Mouse (Mus musculus): ENCODE data around the gene Notch2. TPM values are rescaled to one million over a fixed set of nuclear protein-coding genes. Genes with fewer than 3 reads are reported as not detected.
A peak's percentile ranks its signal among the peaks of the same experiment; 100 is the strongest.

The Notch2 gene
- polyA plus RNA-seq, 1 experiment from 2014 or later: 8.2 TPM

DNA sequence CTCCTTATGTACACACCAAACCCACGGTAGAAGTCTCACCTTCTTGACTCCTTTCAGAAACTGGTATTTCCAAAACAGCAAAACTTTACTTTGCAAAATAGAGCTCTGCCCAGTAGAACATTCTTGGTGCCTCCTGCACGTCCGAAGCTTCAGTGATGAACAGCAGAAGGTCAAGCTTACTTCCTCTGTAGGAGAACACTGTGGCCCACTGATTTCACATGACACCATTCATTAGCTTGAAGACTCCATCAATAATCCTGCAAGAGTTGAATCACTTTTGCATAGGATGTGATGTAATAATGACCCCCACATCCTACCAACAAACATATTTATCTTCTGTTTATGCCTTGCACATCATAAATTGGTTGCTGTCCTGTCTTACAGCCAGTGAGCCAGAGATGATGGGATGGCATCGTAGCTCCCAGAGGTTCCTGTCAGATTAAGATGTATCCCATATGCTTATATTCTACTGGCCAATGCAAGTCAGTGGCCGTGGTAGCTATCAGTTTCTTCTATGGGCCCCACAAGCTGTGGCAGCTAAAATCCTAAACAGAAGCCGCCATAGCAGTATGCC, 39.0 kb upstream of the Notch2 start:
- H3K27ac ChIP-seq (ENCODE audit: low read depth, low read length): no peak overlapping the region
- no peak overlapping the region for H3K9ac ChIP-seq (replicated peaks; ENCODE audit: low read depth, low read length)
- H3K36me3 ChIP-seq (ENCODE audit: control insufficient read depth, insufficient read depth, low read length): no peaks in the 10 kb centered on the region
- no peak overlapping the region for H3K4me3 ChIP-seq (ENCODE audit: low read depth, low read length)
- no peak for ATAC-seq (ENCODE audit: low read depth)
- WGBS: 90% methylated on average over 6 of the region's 6 CpGs
- no peak overlapping the region for H3K4me2 ChIP-seq (ENCODE audit: low read depth, low read length)
- H3K27me3 ChIP-seq (ENCODE audit: control insufficient read depth, insufficient read depth, low read length): no peaks in the 10 kb centered on the region
- H3K9me3 ChIP-seq (ENCODE audit: control insufficient read depth, low read length): no peaks in the 10 kb centered on the region
- no peaks in the 10 kb centered on the region for H3K4me1 ChIP-seq (ENCODE audit: control insufficient read depth, insufficient read depth, low read length)

DNA sequence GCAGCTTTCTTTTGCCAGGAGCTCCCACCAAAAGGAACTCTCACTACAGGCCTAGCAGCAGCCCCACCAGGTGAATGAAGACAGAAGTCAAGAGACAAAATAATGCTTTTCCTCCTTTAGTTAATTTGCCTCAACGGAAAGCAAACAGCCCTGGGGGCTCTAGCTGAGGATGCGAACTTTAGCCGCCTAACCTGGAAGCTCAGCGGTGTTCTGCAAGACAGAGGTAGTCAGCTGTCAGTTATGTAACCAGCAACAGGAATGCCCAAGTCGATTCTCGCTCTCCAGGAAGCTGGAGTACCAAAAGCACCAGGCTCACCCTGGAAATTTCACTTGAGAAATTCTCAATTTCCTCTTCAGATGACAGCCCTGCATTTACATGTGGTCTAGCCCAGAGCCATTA, 36.6 kb upstream of the Notch2 start:
- H3K27me3 ChIP-seq (ENCODE audit: control insufficient read depth, insufficient read depth, low read length): no peaks in the 10 kb centered on the region
- no peak overlapping the region for H3K4me2 ChIP-seq (ENCODE audit: low read depth, low read length)
- no peak overlapping the region for H3K9ac ChIP-seq (replicated peaks; ENCODE audit: low read depth, low read length)
- no peak overlapping the region for H3K4me3 ChIP-seq (ENCODE audit: low read depth, low read length)
- WGBS: 71% methylated on average over 6 of the region's 6 CpGs
- ATAC-seq (ENCODE audit: low read depth): no peak
- H3K4me1 ChIP-seq (ENCODE audit: control insufficient read depth, insufficient read depth, low read length): no peaks in the 10 kb centered on the region
- no peaks in the 10 kb centered on the region for H3K9me3 ChIP-seq (ENCODE audit: control insufficient read depth, low read length)
- H3K27ac ChIP-seq (ENCODE audit: low read depth, low read length): no peak overlapping the region
- H3K36me3 ChIP-seq (ENCODE audit: control insufficient read depth, insufficient read depth, low read length): no peaks in the 10 kb centered on the region

DNA sequence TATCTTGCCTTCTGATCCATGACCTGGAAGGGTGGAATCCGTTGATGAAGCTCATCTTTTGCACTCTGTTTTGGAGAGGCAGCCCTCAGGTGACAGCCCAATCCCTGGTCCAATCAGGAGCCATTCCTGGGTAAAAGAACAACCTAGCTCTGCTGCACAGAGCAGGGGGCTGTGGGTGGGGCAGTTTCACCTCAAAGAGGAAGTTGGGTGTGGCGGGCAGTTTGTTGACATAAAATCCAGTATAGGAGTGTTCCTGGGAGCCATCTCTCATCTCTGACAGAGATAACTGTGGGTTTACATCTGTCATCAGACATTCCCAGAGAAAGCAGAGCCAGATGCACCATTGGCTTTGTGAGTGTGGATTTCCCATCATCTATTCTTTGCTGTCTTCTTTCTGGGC, 34.6 kb upstream of the Notch2 start:
- Histone ChIP-seq H3K4me1 (ENCODE audit: control insufficient read depth, insufficient read depth, low read length) (no peaks in the 10 kb centered on the region), H3K4me3 (ENCODE audit: low read depth, low read length) (no peak overlapping the region), H3K4me2 (ENCODE audit: low read depth, low read length) (no peak overlapping the region), H3K9me3 (ENCODE audit: control insufficient read depth, low read length) (no peaks in the 10 kb centered on the region), H3K27me3 (ENCODE audit: control insufficient read depth, insufficient read depth, low read length) (no peaks in the 10 kb centered on the region), H3K9ac (replicated peaks; ENCODE audit: low read depth, low read length) (no peak overlapping the region), H3K27ac (ENCODE audit: low read depth, low read length) (no peak overlapping the region), H3K36me3 (ENCODE audit: control insufficient read depth, insufficient read depth, low read length) (no peaks in the 10 kb centered on the region)
- 82% methylated on average over 2 of the region's 2 CpGs for WGBS
- no peak for ATAC-seq (ENCODE audit: low read depth)

DNA sequence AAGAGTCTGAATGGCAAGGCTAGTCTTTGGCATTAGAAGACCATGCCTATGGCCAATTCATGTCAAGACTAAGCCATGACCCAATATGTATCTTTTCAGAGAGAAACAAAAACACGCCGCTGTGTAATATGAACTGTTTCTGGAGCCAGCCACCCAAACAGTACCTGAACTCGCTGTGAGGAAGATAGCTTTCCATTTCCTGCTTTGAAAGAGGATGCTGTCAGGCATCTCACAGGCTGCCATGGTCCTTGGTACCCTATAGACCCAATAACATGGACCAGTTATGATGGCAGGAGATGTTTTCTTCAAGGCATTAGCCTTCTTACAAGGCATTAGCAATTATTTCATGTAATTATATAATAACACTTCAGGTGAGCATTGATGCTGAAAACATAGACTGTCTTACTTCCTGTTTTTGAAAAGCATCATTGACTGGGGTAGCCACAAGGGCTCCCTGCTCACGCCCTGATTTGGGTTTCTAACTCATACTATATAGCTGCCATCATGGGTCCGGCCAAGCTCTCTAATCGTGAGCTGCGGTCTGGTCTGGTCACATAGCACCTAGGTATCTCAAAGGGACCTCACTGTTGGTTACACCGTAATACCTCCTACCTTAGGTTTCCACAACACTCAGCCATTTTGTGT, 32.5 kb upstream of the Notch2 start:
- 94% methylated on average over 8 of the region's 8 CpGs for WGBS
- Histone ChIP-seq H3K4me3 (ENCODE audit: low read depth, low read length) (no peak overlapping the region), H3K9me3 (ENCODE audit: control insufficient read depth, low read length) (no peaks in the 10 kb centered on the region), H3K4me1 (ENCODE audit: control insufficient read depth, insufficient read depth, low read length) (no peaks in the 10 kb centered on the region), H3K27ac (ENCODE audit: low read depth, low read length) (no peak overlapping the region), H3K36me3 (ENCODE audit: control insufficient read depth, insufficient read depth, low read length) (no peaks in the 10 kb centered on the region), H3K4me2 (ENCODE audit: low read depth, low read length) (no peak overlapping the region), H3K9ac (replicated peaks; ENCODE audit: low read depth, low read length) (no peak overlapping the region), H3K27me3 (ENCODE audit: control insufficient read depth, insufficient read depth, low read length) (no peaks in the 10 kb centered on the region)
- no peak for ATAC-seq (ENCODE audit: low read depth)

DNA sequence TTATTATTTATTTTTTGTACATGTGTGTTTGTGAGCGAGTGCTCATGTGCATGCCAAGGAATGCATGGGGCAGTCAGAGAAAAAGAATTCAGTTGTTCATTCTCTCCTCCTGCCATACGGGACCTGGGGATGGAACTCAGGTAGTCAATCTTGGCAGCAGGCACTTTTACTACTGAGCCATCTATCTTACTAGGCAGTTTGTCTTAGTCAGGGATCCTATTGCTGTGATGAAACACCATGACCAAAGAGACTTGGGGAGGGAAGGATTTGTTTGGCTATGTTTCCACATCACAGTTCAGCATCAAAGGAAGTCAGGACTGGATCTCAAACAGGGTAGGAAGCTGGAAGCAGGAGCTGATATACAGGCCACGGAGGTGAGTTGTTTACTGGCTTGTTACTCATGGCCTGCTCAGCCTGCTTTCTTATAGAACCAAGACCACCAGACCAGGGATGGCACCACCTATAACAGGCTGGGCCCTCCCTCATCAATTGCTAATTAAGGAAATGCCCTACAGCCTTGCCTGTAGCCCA, 31.9 kb upstream of the Notch2 start:
- WGBS: 48% methylated on average over 3 of the region's 3 CpGs
- Histone ChIP-seq H3K9ac (replicated peaks; ENCODE audit: low read depth, low read length) (no peak overlapping the region), H3K27me3 (ENCODE audit: control insufficient read depth, insufficient read depth, low read length) (no peaks in the 10 kb centered on the region), H3K4me1 (ENCODE audit: control insufficient read depth, insufficient read depth, low read length) (no peaks in the 10 kb centered on the region), H3K4me3 (ENCODE audit: low read depth, low read length) (no peak overlapping the region), H3K4me2 (ENCODE audit: low read depth, low read length) (no peak overlapping the region), H3K27ac (ENCODE audit: low read depth, low read length) (no peak overlapping the region), H3K36me3 (ENCODE audit: control insufficient read depth, insufficient read depth, low read length) (no peaks in the 10 kb centered on the region), H3K9me3 (ENCODE audit: control insufficient read depth, low read length) (no peaks in the 10 kb centered on the region)
- no peak for ATAC-seq (ENCODE audit: low read depth)

- ATAC-seq (ENCODE audit: low read depth): no peak
- 79% methylated on average over 10 of the region's 10 CpGs for WGBS
- Histone ChIP-seq H3K4me3 (ENCODE audit: low read depth, low read length) (no peak overlapping the region), H3K9ac (replicated peaks; ENCODE audit: low read depth, low read length) (no peak overlapping the region), H3K4me2 (ENCODE audit: low read depth, low read length) (no peak overlapping the region), H3K27me3 (ENCODE audit: control insufficient read depth, insufficient read depth, low read length) (no peaks in the 10 kb centered on the region), H3K27ac (ENCODE audit: low read depth, low read length) (no peak overlapping the region), H3K9me3 (ENCODE audit: control insufficient read depth, low read length) (no peaks in the 10 kb centered on the region), H3K4me1 (ENCODE audit: control insufficient read depth, insufficient read depth, low read length) (no peaks in the 10 kb centered on the region), H3K36me3 (ENCODE audit: control insufficient read depth, insufficient read depth, low read length) (no peaks in the 10 kb centered on the region)
These were observed 28.3 kb upstream of the Notch2 start for GRCm38 (mm10) chr3:97984870-97985506.

- no peak overlapping the region for H3K9ac ChIP-seq (replicated peaks; ENCODE audit: low read depth, low read length)
These were observed 27.6 kb upstream of the Notch2 start for GRCm38 (mm10) chr3:97985691-97986090.

GRCm38 (mm10) chr3:97987153-97987552, 26.2 kb upstream of the Notch2 start:
- Histone ChIP-seq H3K4me3 (ENCODE audit: low read depth, low read length) (no peak overlapping the region), H3K9ac (replicated peaks; ENCODE audit: low read depth, low read length) (no peak overlapping the region), H3K27ac (ENCODE audit: low read depth, low read length) (no peak overlapping the region), H3K4me1 (ENCODE audit: control insufficient read depth, insufficient read depth, low read length) (no peaks in the 10 kb centered on the region), H3K36me3 (ENCODE audit: control insufficient read depth, insufficient read depth, low read length) (no peaks in the 10 kb centered on the region), H3K4me2 (ENCODE audit: low read depth, low read length) (no peak overlapping the region), H3K27me3 (ENCODE audit: control insufficient read depth, insufficient read depth, low read length) (no peaks in the 10 kb centered on the region), H3K9me3 (ENCODE audit: control insufficient read depth, low read length) (no peaks in the 10 kb centered on the region)
- no peak for ATAC-seq (ENCODE audit: low read depth)
- WGBS: 90% methylated on average over 3 of the region's 3 CpGs

More at GRCm38 (mm10) chr3:97985691-97986090, 27.6 kb upstream of the Notch2 start:
- Histone ChIP-seq H3K4me3 (ENCODE audit: low read depth, low read length) (no peak overlapping the region), H3K27me3 (ENCODE audit: control insufficient read depth, insufficient read depth, low read length) (no peaks in the 10 kb centered on the region), H3K9me3 (ENCODE audit: control insufficient read depth, low read length) (no peaks in the 10 kb centered on the region), H3K4me2 (ENCODE audit: low read depth, low read length) (no peak overlapping the region), H3K27ac (ENCODE audit: low read depth, low read length) (no peak overlapping the region), H3K4me1 (ENCODE audit: control insufficient read depth, insufficient read depth, low read length) (no peaks in the 10 kb centered on the region), H3K36me3 (ENCODE audit: control insufficient read depth, insufficient read depth, low read length) (no peaks in the 10 kb centered on the region)
- WGBS: 88% methylated on average over 3 of the region's 3 CpGs
- no peak for ATAC-seq (ENCODE audit: low read depth)

- no peaks in the 10 kb centered on the region for H3K27me3 ChIP-seq (ENCODE audit: control insufficient read depth, insufficient read depth, low read length)
- WGBS: 57% methylated on average over 4 of the region's 4 CpGs
These were observed 24.6 kb upstream of the Notch2 start for GRCm38 (mm10) chr3:97988756-97989155.

More at GRCm38 (mm10) chr3:97988756-97989155, 24.6 kb upstream of the Notch2 start:
- 0 out of 2 replicates have a peak, but pooled peaks have one; percentile 41 for ATAC-seq (ENCODE audit: low read depth)
- no peaks in the 10 kb centered on the region for H3K4me1 ChIP-seq (ENCODE audit: control insufficient read depth, insufficient read depth, low read length)
- no peak overlapping the region for H3K9ac ChIP-seq (replicated peaks; ENCODE audit: low read depth, low read length)
- H3K36me3 ChIP-seq (ENCODE audit: control insufficient read depth, insufficient read depth, low read length): no peaks in the 10 kb centered on the region
- no peaks in the 10 kb centered on the region for H3K9me3 ChIP-seq (ENCODE audit: control insufficient read depth, low read length)
- no peak overlapping the region for H3K4me2 ChIP-seq (ENCODE audit: low read depth, low read length)
- H3K4me3 ChIP-seq (ENCODE audit: low read depth, low read length): no peak overlapping the region
- H3K27ac ChIP-seq (ENCODE audit: low read depth, low read length): peak overlapping the region; percentile 16; the same call in 1 of the 2 replicates

All from neural tube, embryonic 14.5 days (tissue).